Mouse (Mus musculus): ENCODE measurements around the gene Ddah1.

DNA sequence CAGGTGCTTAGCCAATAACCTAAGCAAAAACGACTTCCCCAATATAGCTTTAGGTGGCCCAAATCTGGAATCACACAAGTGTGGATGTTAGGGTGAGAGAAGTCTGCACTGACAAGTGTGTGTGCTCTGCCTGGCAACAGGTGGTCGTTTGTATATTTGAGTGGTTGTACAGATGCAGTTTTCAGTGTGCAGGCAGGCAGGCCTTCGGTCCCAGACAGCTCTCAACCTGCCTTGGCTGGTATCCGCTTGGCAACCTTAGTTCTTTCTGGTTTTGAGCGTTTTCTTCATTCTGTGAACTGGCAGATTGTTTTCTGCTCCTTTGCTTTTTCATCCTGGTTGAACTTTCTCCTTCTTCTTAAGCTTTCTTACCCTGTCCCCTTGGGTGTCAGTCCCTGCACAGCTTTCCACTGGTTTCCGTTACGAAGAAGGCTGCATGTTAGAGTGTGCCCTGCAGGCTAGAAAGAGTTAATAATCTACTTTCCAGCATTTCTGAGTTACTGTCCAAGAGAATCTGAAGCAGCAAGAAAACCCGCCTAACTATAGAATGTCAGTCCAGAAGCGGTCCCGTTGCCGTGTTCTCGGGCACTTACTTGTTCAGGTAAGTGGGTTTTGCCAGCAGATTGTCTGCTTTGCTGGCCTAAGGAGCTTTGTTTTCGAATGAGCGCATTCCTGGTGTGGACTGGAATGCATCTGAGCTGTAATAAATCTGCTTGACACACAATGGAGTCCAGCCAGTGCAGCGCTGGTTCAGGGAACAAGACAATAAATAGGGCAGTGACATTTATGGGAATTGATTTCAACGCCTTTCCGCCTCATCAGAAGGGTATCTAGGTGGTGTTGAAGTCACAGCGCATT lies 68.9 kb downstream of the Ddah1 start:
- TF ChIP-seq CTCF (IDR thresholded peaks at IDR 0.05; ENCODE audit: low read depth) = no peak
- TF ChIP-seq EP300 (optimal IDR thresholded peaks at IDR 0.05) = no peak
